ENCODE assay signal across 21 mouse cellular contexts in genomic region chr7:71530922-71531321, GRCm38 (mm10).
DNase-seq lines count a peak whose midpoint lies in the region; ATAC-seq and TF ChIP-seq lines count a peak whose summit lies in the region.
"Had no signal": no experiment of that assay in that cellular context is flagged by ENCODE, and none has a peak within 500 bp of the region (broad histone marks: within the 10 kb centered on the region; RNA-seq: fewer than 3 reads in every experiment).

No protein-coding gene starts in this region.

- H3K4me1 ChIP-seq in heart, embryonic 12.5 days (replicated peaks): peaks cover 16% of the 10 kb centered on the region
- 0 out of 2 replicates have a peak, but pooled peaks cover 5% of the 10 kb centered on the region for H3K4me1 ChIP-seq in kidney, embryonic 16.5 days (ENCODE audit: insufficient read depth, low read length)
- no peaks in the 10 kb centered on the region for H3K4me1 ChIP-seq in lung, postnatal 0 days (ENCODE audit: insufficient read depth, low read depth, low read length)
- H3K4me1 ChIP-seq: hindbrain, embryonic 15.5 days; neural tube, embryonic 15.5 days had no signal

- H3K4me2 ChIP-seq in heart, embryonic 12.5 days: no peak overlapping the region
- no peak overlapping the region for H3K4me2 ChIP-seq in kidney, embryonic 16.5 days (replicated peaks; ENCODE audit: low read depth, low read length)
- H3K4me2 ChIP-seq in lung, postnatal 0 days (replicated peaks; ENCODE audit: low read depth, low read length): no peak overlapping the region
- H3K4me2 ChIP-seq: hindbrain, embryonic 15.5 days; neural tube, embryonic 15.5 days had no signal

- intact Hi-C loops in heart, postnatal 14 days (cut with DNase I): no loop called here

- no peak for ATAC-seq in heart, embryonic 12.5 days (ENCODE audit: insufficient number of reproducible peaks, low FRiP score)
- no peak for ATAC-seq in kidney, embryonic 16.5 days (ENCODE audit: low FRiP score, low TSS enrichment)
- no peak for ATAC-seq in lung, postnatal 0 days
- ATAC-seq: activated CD4-positive, CD25-positive, alpha-beta regulatory T cell, adult 4 months; forebrain, embryonic 16.5 days had no signal

- no peaks in the 10 kb centered on the region for H3K27me3 ChIP-seq in heart, embryonic 12.5 days (replicated peaks)
- H3K27me3 ChIP-seq in kidney, embryonic 16.5 days (ENCODE audit: insufficient read depth, low read length): no peaks in the 10 kb centered on the region
- no peaks in the 10 kb centered on the region for H3K27me3 ChIP-seq in lung, postnatal 0 days (replicated peaks; ENCODE audit: insufficient read depth, low read length)
- H3K27me3 ChIP-seq: hindbrain, embryonic 15.5 days; neural tube, embryonic 15.5 days; Patski had no signal

- no peak for TF ChIP-seq EP300 in lung, postnatal 0 days (IDR thresholded peaks at IDR 0.05)

- H3K27ac ChIP-seq in heart, embryonic 12.5 days (ENCODE audit: poor library complexity, severe bottlenecking): peak overlapping the region; percentile 44
- peak overlapping the region; percentile 73 for H3K27ac ChIP-seq in kidney, embryonic 16.5 days (ENCODE audit: low read length)
- peak overlapping the region; percentile 45; the same call in 1 of the 2 replicates for H3K27ac ChIP-seq in lung, postnatal 0 days (ENCODE audit: low read length)
- H3K27ac ChIP-seq: hindbrain, embryonic 15.5 days; layer of hippocampus, adult 2 months; liver, embryonic 14.5 days; neural tube, embryonic 15.5 days had no signal

- WGBS in heart, embryonic 12.5 days: 78% methylated on average over 4 of the region's 4 CpGs
- WGBS in kidney, embryonic 16.5 days: 73% methylated on average over 4 of the region's 4 CpGs
- WGBS in lung, postnatal 0 days: 58% methylated on average over 4 of the region's 4 CpGs

- no peak for TF ChIP-seq CTCF in lung, postnatal 0 days (IDR thresholded peaks at IDR 0.05)

- H3K36me3 ChIP-seq in heart, embryonic 12.5 days: no peaks in the 10 kb centered on the region
- H3K36me3 ChIP-seq in kidney, embryonic 16.5 days (ENCODE audit: insufficient read depth, low read length): no peaks in the 10 kb centered on the region
- H3K36me3 ChIP-seq in lung, postnatal 0 days (ENCODE audit: insufficient read depth, low read length): no peaks in the 10 kb centered on the region
- H3K36me3 ChIP-seq: hindbrain, embryonic 15.5 days; neural tube, embryonic 15.5 days had no signal

- H3K9ac ChIP-seq in heart, embryonic 12.5 days: no peak overlapping the region
- H3K9ac ChIP-seq in kidney, embryonic 16.5 days (replicated peaks; ENCODE audit: low read length): no peak overlapping the region
- H3K9ac ChIP-seq in lung, postnatal 0 days (replicated peaks; ENCODE audit: low read depth): no peak overlapping the region
- H3K9ac ChIP-seq: hindbrain, embryonic 15.5 days; liver, embryonic 14.5 days; neural tube, embryonic 15.5 days had no signal

- DNase-seq in heart, postnatal 14 days: no peak
- DNase-seq in kidney, postnatal 25 days: no peak
- peak; percentile 43 for DNase-seq in lung, postnatal 0 days (ENCODE audit: low spot score)
- no peak for DNase-seq in lung, postnatal 4 days
- no peak for DNase-seq in urinary bladder, adult 18-20 months (ENCODE audit: low spot score in 2 of 2)
- DNase-seq in layer of hippocampus, adult 11-12 months (ENCODE audit: low spot score): no peak
- DNase-seq: adrenal gland, postnatal 14 days; cerebellum, adult 11-12 months; cerebellum, postnatal 25 days; midbrain, embryonic 14.5 days; right cerebral cortex, postnatal 25 days had no signal

- H3K4me3 ChIP-seq in heart, embryonic 12.5 days: no peak overlapping the region
- no peak overlapping the region for H3K4me3 ChIP-seq in kidney, embryonic 16.5 days (ENCODE audit: low read length)
- no peak overlapping the region for H3K4me3 ChIP-seq in lung, postnatal 0 days (ENCODE audit: low read depth, low read length)
- H3K4me3 ChIP-seq: hindbrain, embryonic 15.5 days; layer of hippocampus, adult 2 months; myocyte; neural tube, embryonic 15.5 days had no signal

- H3K9me3 ChIP-seq in heart, embryonic 12.5 days (replicated peaks): no peaks in the 10 kb centered on the region
- no peaks in the 10 kb centered on the region for H3K9me3 ChIP-seq in kidney, embryonic 16.5 days (ENCODE audit: low read length)
- no peaks in the 10 kb centered on the region for H3K9me3 ChIP-seq in lung, postnatal 0 days (ENCODE audit: low read length)
- H3K9me3 ChIP-seq: hindbrain, embryonic 15.5 days; neural tube, embryonic 15.5 days had no signal
